Comparison of ENCODE assay signal across 20 mouse cellular contexts in genomic region chr5:120427451-120427938, GRCm38 (mm10). TPM values are rescaled to one million over a fixed set of nuclear protein-coding genes. Genes with fewer than 3 reads are reported as not detected.
DNase-seq lines count a peak whose midpoint lies in the region; ATAC-seq lines count a peak whose summit lies in the region.
"Had no signal": no experiment of that assay in that cellular context is flagged by ENCODE, and none has a peak within 500 bp of the region (broad histone marks: within the 10 kb centered on the region; RNA-seq: fewer than 3 reads in every experiment).

No protein-coding gene starts in this region.

- no peaks in the 10 kb centered on the region for H3K9me3 ChIP-seq in forebrain, embryonic 13.5 days (replicated peaks)
- no peaks in the 10 kb centered on the region for H3K9me3 ChIP-seq in hindbrain, embryonic 16.5 days (ENCODE audit: control insufficient read depth, low read length)
- H3K9me3 ChIP-seq in midbrain, embryonic 16.5 days (replicated peaks; ENCODE audit: control insufficient read depth, low read length, poor library complexity, severe bottlenecking), result no peaks in the 10 kb centered on the region
- H3K9me3 ChIP-seq: liver, embryonic 15.5 days had no signal

- peak overlapping the region; percentile 53 for H3K9ac ChIP-seq in forebrain, embryonic 13.5 days
- peak overlapping the region; percentile 62 for H3K9ac ChIP-seq in hindbrain, embryonic 16.5 days (ENCODE audit: low read depth, low read length)
- H3K9ac ChIP-seq in midbrain, embryonic 16.5 days (ENCODE audit: low read depth, low read length), result peak overlapping the region; percentile 71
- H3K9ac ChIP-seq: liver, embryonic 15.5 days had no signal

- peak; percentile 34 for DNase-seq in embryo, embryonic 9.5 days (ENCODE audit: extremely low spot score)
- DNase-seq in gastrocnemius, postnatal 25 days, result no peak
- no peak for DNase-seq in gastrocnemius, adult 8-10 months (ENCODE audit: low spot score in 2 of 2)
- DNase-seq in urinary bladder, adult 18-20 months (ENCODE audit: low spot score in 2 of 2), result no peak
- no peak for DNase-seq in urinary bladder, postnatal 4 days (ENCODE audit: low spot score in 2 of 2)
- DNase-seq: cerebellum, postnatal 36 days; heart, postnatal 10 days; kidney, adult 18-20 months; lung, postnatal 4 days; retina, postnatal 1 day; spleen, adult 18-20 months had no signal

- under 1% methylated on average over 33 of the region's 33 CpGs for WGBS in forebrain, embryonic 13.5 days
- WGBS in hindbrain, embryonic 16.5 days, result under 1% methylated on average over 33 of the region's 33 CpGs
- 2% methylated on average over 33 of the region's 33 CpGs for WGBS in midbrain, embryonic 16.5 days

- peak overlapping the region; percentile 55 for H3K27ac ChIP-seq in forebrain, embryonic 13.5 days
- peak overlapping the region; percentile 85 for H3K27ac ChIP-seq in hindbrain, embryonic 16.5 days (ENCODE audit: low read depth, low read length)
- H3K27ac ChIP-seq in midbrain, embryonic 16.5 days (ENCODE audit: low read length), result peak overlapping the region; percentile 92
- H3K27ac ChIP-seq: liver, embryonic 15.5 days had no signal

- H3K36me3 ChIP-seq in forebrain, embryonic 13.5 days (ENCODE audit: poor library complexity, severe bottlenecking), result no peaks in the 10 kb centered on the region
- no peaks in the 10 kb centered on the region for H3K36me3 ChIP-seq in hindbrain, embryonic 16.5 days (ENCODE audit: control insufficient read depth, insufficient read depth, low read length)
- no peaks in the 10 kb centered on the region for H3K36me3 ChIP-seq in midbrain, embryonic 16.5 days (ENCODE audit: control insufficient read depth, insufficient read depth, low read length)
- H3K36me3 ChIP-seq: liver, embryonic 15.5 days had no signal

- peaks cover 26% of the 10 kb centered on the region for H3K4me1 ChIP-seq in forebrain, embryonic 13.5 days
- no peaks in the 10 kb centered on the region for H3K4me1 ChIP-seq in hindbrain, embryonic 16.5 days (ENCODE audit: control insufficient read depth, insufficient read depth, low read depth, low read length)
- H3K4me1 ChIP-seq in midbrain, embryonic 16.5 days (ENCODE audit: control insufficient read depth, insufficient read depth, low read length), result 0 out of 2 replicates have a peak, but pooled peaks cover 2% of the 10 kb centered on the region
- H3K4me1 ChIP-seq: liver, embryonic 15.5 days had no signal

- no peak for ATAC-seq in forebrain, embryonic 13.5 days
- ATAC-seq in hindbrain, embryonic 16.5 days, result no peak
- no peak for ATAC-seq in midbrain, embryonic 16.5 days

- H3K27me3 ChIP-seq in forebrain, embryonic 13.5 days, result peaks cover 95% of the 10 kb centered on the region
- H3K27me3 ChIP-seq in hindbrain, embryonic 16.5 days (replicated peaks; ENCODE audit: control insufficient read depth, insufficient read depth, low read length), result peaks cover 20% of the 10 kb centered on the region
- peaks cover 29% of the 10 kb centered on the region for H3K27me3 ChIP-seq in midbrain, embryonic 16.5 days (ENCODE audit: control insufficient read depth, insufficient read depth, low read depth, low read length)

- peak overlapping the region; percentile 25 for H3K4me3 ChIP-seq in forebrain, embryonic 13.5 days
- peak overlapping the region; percentile 29 for H3K4me3 ChIP-seq in hindbrain, embryonic 16.5 days (ENCODE audit: low read length)
- H3K4me3 ChIP-seq in midbrain, embryonic 16.5 days (ENCODE audit: low read depth, low read length), result peak overlapping the region; percentile 33
- H3K4me3 ChIP-seq: erythroblast, embryonic 14.5 days; liver, embryonic 15.5 days; myocyte had no signal

- H3K4me2 ChIP-seq in forebrain, embryonic 13.5 days, result peak overlapping the region; percentile 50
- H3K4me2 ChIP-seq in hindbrain, embryonic 16.5 days (ENCODE audit: low read length), result peak overlapping the region; percentile 61
- H3K4me2 ChIP-seq in midbrain, embryonic 16.5 days (ENCODE audit: low read length), result peak overlapping the region; percentile 67
- H3K4me2 ChIP-seq: liver, embryonic 15.5 days had no signal

RNA-seq across cellular contexts. Expression of gene Lhx5, which starts 4.0 kb away (rescaled TPM):
- polyA plus RNA-seq in forebrain, embryonic 13.5 days (2015; fragmentation: Nextera tagmentation; extraction: Ambion mirVana), result 9.6 and 16.0 TPM in 2 replicates
- polyA plus RNA-seq in hindbrain, embryonic 16.5 days (2015; fragmentation: Nextera tagmentation; extraction: Ambion mirVana), result 20.1 and 24.3 TPM in 2 replicates
- polyA plus RNA-seq in midbrain, embryonic 16.5 days (2015; fragmentation: Nextera tagmentation; extraction: Ambion mirVana), result 22.5 and 23.2 TPM in 2 replicates
- not detected for total RNA-seq in gastrocnemius, postnatal 25 days (2021)
- not detected for total RNA-seq in gastrocnemius, adult 8-10 months (2022)
- total RNA-seq: adrenal gland, adult 18-20 months; gastrocnemius, postnatal 4 days; heart, postnatal 10 days; layer of hippocampus, adult 18-20 months had no signal
- polyA plus RNA-seq: erythroblast, embryonic 14.5 days; liver, embryonic 15.5 days; myocyte had no signal

RNA-seq across cellular contexts. Expression of gene Sdsl, which starts 45.1 kb away (rescaled TPM):
- polyA plus RNA-seq in forebrain, embryonic 13.5 days (2015; fragmentation: Nextera tagmentation; extraction: Ambion mirVana), result 4.8 and 5.1 TPM in 2 replicates
- 8.1 and 9.4 TPM in 2 replicates for polyA plus RNA-seq in hindbrain, embryonic 16.5 days (2015; fragmentation: Nextera tagmentation; extraction: Ambion mirVana)
- polyA plus RNA-seq in midbrain, embryonic 16.5 days (2015; fragmentation: Nextera tagmentation; extraction: Ambion mirVana), result 5.1 and 5.6 TPM in 2 replicates
- under 1 TPM; 0.31 to 0.64 TPM for total RNA-seq in gastrocnemius, postnatal 25 days (2021)
- under 1 TPM; 0.32 to 0.73 (median 0.66) TPM for total RNA-seq in gastrocnemius, adult 8-10 months (2022)
- polyA plus RNA-seq: erythroblast, embryonic 14.5 days had no signal

RNA-seq across cellular contexts. Expression of gene Sds, which starts 48.8 kb away (rescaled TPM):
- not detected in 2 replicates for polyA plus RNA-seq in forebrain, embryonic 13.5 days (2015; fragmentation: Nextera tagmentation; extraction: Ambion mirVana)
- 0.40 and 0.80 TPM in 2 replicates for polyA plus RNA-seq in hindbrain, embryonic 16.5 days (2015; fragmentation: Nextera tagmentation; extraction: Ambion mirVana)
- 0.36 TPM in 1 of 2 replicates, not detected in the other for polyA plus RNA-seq in midbrain, embryonic 16.5 days (2015; fragmentation: Nextera tagmentation; extraction: Ambion mirVana)
- total RNA-seq in gastrocnemius, postnatal 25 days (2021), result not detected
- under 1 TPM; 0.45 to 0.99 (median 0.60) TPM for total RNA-seq in gastrocnemius, adult 8-10 months (2022)
- total RNA-seq: adrenal gland, adult 18-20 months; gastrocnemius, postnatal 4 days; heart, postnatal 10 days had no signal
- polyA plus RNA-seq: erythroblast, embryonic 14.5 days; myocyte had no signal
